Mouse (Mus musculus) neural tube, postnatal 0 days (tissue): ENCODE data around the gene Parp12. TPM values are rescaled to one million over a fixed set of nuclear protein-coding genes. Genes with fewer than 3 reads are reported as not detected.

Experiments
- polyA plus RNA-seq: library from polyadenylated mRNA; unstranded; fragments of >200 nt; fragmentation: Nextera tagmentation; extraction: Ambion mirVana; gene quantifications from 2 replicates; pipeline ENCODE4 v1.2.1, GENCODE M21; 2015

The Parp12 gene
- 4.8 and 4.9 TPM in 2 replicates for polyA plus RNA-seq

GRCm38 (mm10) chr6:39117584-39118455, at the start of gene Parp12:
Gene Parp12 (minus strand): TSS chr6:39118349.

Other genes with a start within 250 kb of the Parp12 start
- gene Tbxas1, start 242.9 kb downstream of the Parp12 start, polyA plus RNA-seq: 2.2 and 2.9 TPM in 2 replicates
- 30.6 and 33.3 TPM in 2 replicates for gene Hipk2, start 242.2 kb downstream of the Parp12 start, polyA plus RNA-seq
- gene Kdm7a, start 88.4 kb upstream of the Parp12 start, polyA plus RNA-seq: 2.0 and 2.2 TPM in 2 replicates